Mouse (Mus musculus) T-helper 1 cell (primary cell): Measurements from ENCODE around the gene Cdc42bpg.

ENCODE experiments used
- in situ Hi-C: fragments of 300-600 bp; cut with MboI, MseI; formaldehyde crosslinking; loops from one replicate; pipeline ENCODE4 v1.15.1; 2025; ENCODE audit warnings: high pct_unique_total_duplicates

The Cdc42bpg gene

GRCm38 (mm10) chr19:6306137-6306551 lies at the start of gene Cdc42bpg:
Gene Cdc42bpg, plus strand, starts transcription at chr19:6306456.
- in situ Hi-C loops = loop anchor here (5.0 kb wide), 1 partner anchor 44 kb away; no protein-coding TSS in a partner anchor

GRCm38 (mm10) chr19:6260428-6260827 lies 45.8 kb upstream of the Cdc42bpg start:
- in situ Hi-C loops = loop anchor here (5.0 kb wide), 1 partner anchor 47 kb away; the partner anchor contains the start of gene Cdc42bpg

GRCm38 (mm10) chr19:6260946-6261345 lies 45.3 kb upstream of the Cdc42bpg start:
- in situ Hi-C loops = loop anchor here (5.0 kb wide), 1 partner anchor 46 kb away; the partner anchor contains the start of gene Cdc42bpg

GRCm38 (mm10) chr19:6261379-6261778 lies 44.9 kb upstream of the Cdc42bpg start:
- in situ Hi-C loops = loop anchor here (5.0 kb wide), 1 partner anchor 46 kb away; the partner anchor contains the start of gene Cdc42bpg

GRCm38 (mm10) chr19:6262222-6262621 lies 44.0 kb upstream of the Cdc42bpg start:
- in situ Hi-C loops = loop anchor here (5.0 kb wide), 1 partner anchor 45 kb away; the partner anchor contains the start of gene Cdc42bpg

GRCm38 (mm10) chr19:6262839-6263433 lies 43.3 kb upstream of the Cdc42bpg start:
- in situ Hi-C loops = loop anchor here (5.0 kb wide), 1 partner anchor 44 kb away; the partner anchor contains the start of gene Cdc42bpg

- in situ Hi-C loops = loop anchor here (5.0 kb wide), 1 partner anchor 43 kb away; the partner anchor contains the start of gene Cdc42bpg
These were observed 42.1 kb upstream of the Cdc42bpg start for GRCm38 (mm10) chr19:6264200-6264599.

GRCm38 (mm10) chr19:6264945-6265344 lies 41.3 kb upstream of the Cdc42bpg start:
- in situ Hi-C loops = loop anchor here (5.0 kb wide), 1 partner anchor 42 kb away; the partner anchor contains the start of gene Cdc42bpg

- in situ Hi-C loops = no loop called here
These were observed 40.5 kb upstream of the Cdc42bpg start for GRCm38 (mm10) chr19:6265727-6266182.

GRCm38 (mm10) chr19:6267306-6268169 lies 38.7 kb upstream of the Cdc42bpg start:
- in situ Hi-C loops = no loop called here

- in situ Hi-C loops = no loop called here
These were observed 38.1 kb upstream of the Cdc42bpg start for GRCm38 (mm10) chr19:6268170-6268528.

GRCm38 (mm10) chr19:6268670-6269132 lies 37.6 kb upstream of the Cdc42bpg start:
- in situ Hi-C loops = no loop called here

GRCm38 (mm10) chr19:6269798-6270475 lies 36.3 kb upstream of the Cdc42bpg start:
- in situ Hi-C loops = no loop called here

- in situ Hi-C loops = no loop called here
These were observed 35.6 kb upstream of the Cdc42bpg start for GRCm38 (mm10) chr19:6270661-6271060.

GRCm38 (mm10) chr19:6271206-6271605 lies 35.0 kb upstream of the Cdc42bpg start:
- in situ Hi-C loops = no loop called here

GRCm38 (mm10) chr19:6272053-6272452 lies 34.2 kb upstream of the Cdc42bpg start:
- in situ Hi-C loops = no loop called here

- in situ Hi-C loops = no loop called here
These were observed 33.5 kb upstream of the Cdc42bpg start for GRCm38 (mm10) chr19:6272738-6273137.

- in situ Hi-C loops = no loop called here
These were observed 32.7 kb upstream of the Cdc42bpg start for GRCm38 (mm10) chr19:6273592-6273991.

- in situ Hi-C loops = no loop called here
These were observed 32.2 kb upstream of the Cdc42bpg start for GRCm38 (mm10) chr19:6273998-6274608.

- in situ Hi-C loops = no loop called here
These were observed 30.4 kb upstream of the Cdc42bpg start for GRCm38 (mm10) chr19:6275740-6276389.
